Mouse (Mus musculus): ENCODE results near the gene Otulin.

Gene Otulin

GRCm38 (mm10) chr15:27630601-27631383, at the start of gene Otulin:
Gene Otulin (minus strand): TSS chr15:27630693.
- peak; percentile 96 to 97 for DNase-seq (ENCODE audit: low spot score in 2 of 2)

DNA sequence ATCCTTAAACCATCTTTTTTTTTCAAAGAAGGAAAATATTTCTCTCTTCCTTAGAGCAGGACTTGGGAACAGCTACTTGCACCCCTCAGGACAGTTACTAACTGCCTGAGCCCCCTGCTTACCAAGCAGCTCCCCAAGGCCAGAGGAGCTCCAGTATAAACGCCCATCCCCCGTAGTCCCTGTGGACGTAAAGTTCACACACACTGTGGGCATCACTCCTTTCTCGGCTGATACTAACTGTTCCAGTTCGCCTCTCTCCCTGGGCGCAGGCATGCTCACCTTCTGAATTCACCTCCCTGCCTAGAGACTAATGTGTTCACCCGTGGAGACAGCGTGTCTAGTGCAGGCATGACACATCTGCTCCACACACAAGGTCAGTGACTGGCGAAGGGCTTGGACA, 48.0 kb upstream of the Otulin start:
- DNase-seq (ENCODE audit: low spot score in 2 of 2): no peak

- no peak for DNase-seq (ENCODE audit: low spot score in 2 of 2)
These were observed 47.3 kb upstream of the Otulin start for GRCm38 (mm10) chr15:27677801-27678200.

GRCm38 (mm10) chr15:27676211-27676610, 45.7 kb upstream of the Otulin start:
- DNase-seq (ENCODE audit: low spot score in 2 of 2): no peak

- no peak for DNase-seq (ENCODE audit: low spot score in 2 of 2)
These were observed 44.6 kb upstream of the Otulin start for GRCm38 (mm10) chr15:27675122-27675521.

DNA sequence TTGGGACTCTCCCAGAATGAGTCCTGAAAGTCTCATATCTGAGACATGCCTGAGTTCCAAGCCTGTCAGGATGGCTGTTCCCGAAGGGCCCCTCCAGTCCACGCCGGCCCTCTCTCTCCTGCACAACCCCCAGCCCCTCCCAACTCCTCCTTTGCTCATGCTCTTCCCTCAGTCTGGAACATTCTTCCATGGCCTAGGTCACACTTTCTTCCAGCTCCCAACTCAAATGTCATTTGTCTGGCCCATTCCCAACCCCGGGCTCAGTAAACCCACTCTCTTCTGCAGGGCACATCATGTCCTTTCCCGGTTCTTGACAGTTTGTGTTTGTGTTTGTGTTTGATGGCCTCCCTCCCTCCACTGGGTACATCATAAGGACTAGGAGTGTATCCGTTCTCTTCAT, 43.5 kb upstream of the Otulin start:
- DNase-seq (ENCODE audit: low spot score in 2 of 2): no peak

- no peak for DNase-seq (ENCODE audit: low spot score in 2 of 2)
These were observed 42.7 kb upstream of the Otulin start for GRCm38 (mm10) chr15:27673151-27673550.

DNA sequence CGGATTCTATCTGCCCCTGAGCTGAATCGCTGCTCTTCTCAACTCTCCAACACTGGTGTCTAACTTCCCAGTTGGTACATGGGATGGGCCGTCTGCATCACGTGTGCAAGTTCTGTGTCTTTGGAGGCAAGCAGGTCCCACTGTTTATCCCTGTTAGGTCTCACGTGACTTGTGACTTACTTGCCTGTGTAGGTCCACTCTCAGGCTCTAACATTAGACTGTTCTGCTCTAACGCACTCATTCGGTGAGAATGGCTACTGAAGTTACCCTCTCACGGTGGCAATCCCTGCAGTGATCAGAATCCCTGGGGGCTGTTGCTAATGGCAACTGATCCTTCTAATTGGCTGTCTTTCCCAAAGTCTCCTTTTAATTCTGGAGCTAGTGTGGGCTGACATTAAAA, 41.8 kb upstream of the Otulin start:
- no peak for DNase-seq (ENCODE audit: low spot score in 2 of 2)

DNA sequence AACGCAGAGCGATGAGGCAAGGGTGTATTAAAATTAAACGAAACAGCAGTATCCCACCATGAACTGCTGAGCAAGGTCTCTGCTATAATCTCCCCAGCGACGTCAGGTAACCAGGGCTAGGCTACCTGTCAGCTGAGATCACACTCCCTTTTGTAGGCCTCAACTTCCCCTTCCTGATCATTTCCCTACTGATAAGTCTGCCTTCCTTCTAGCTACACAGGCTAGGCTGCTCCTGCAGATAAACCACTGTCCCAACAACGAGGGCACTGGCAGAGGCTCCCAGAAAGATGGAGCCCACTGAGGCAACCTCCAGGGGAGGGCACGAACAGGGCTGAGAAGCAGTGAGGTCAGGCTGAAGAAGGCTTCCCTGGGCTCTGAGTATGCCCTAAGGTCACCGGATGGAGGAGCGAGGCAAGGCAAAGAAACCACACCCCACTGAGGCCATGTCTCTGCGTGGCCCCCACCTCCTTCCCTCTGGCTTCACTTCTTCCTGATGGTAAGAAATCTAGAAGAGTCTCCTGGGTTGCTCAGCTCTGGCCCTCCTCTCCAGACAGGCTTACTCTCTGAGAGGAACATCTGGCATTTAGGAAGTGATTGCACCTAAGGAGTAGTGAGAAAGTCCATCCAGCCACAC, 41.2 kb upstream of the Otulin start:
- DNase-seq (ENCODE audit: low spot score in 2 of 2): no peak

DNA sequence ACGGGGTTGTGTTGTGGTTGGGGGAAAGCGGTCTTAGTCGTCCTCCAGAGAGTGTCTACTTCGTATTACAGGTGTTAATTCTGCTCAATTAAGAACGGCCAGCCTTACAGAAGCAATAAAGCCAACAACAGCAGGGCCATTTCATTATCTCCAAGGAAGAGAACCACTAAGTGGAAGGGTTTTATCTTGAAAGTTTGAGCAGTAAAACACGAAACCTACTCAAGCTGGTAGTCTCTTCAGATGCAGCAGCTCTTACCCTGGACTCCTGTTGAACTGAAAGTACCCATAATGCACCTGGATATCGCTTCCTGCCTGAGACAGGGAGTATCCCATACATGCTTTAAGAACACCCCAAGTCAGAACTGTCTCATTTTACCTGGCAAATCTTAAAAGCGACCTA, 40.2 kb upstream of the Otulin start:
- DNase-seq (ENCODE audit: low spot score in 2 of 2): no peak

DNA sequence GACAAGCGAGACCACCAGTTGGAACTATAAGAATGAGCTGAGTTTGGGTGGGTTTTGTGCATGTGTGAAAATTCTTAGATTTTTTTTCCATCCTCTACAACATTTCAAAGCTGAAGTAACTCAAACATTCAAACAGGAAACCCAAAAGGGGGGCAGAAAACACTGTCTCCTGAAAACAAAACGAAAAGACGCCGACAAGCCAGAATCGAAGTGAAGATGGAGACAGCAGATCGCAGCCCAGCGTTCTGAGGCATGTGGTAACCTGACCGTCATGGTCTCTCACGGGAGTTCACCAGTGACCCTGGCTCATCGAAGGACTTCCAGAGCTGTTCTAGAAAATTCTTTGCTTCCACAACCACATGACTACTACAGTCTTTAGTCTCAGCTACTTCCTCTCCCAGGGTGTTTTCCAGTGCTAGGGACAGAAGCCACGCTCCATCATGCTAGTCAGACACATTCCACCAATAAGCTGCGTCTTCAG, 39.5 kb upstream of the Otulin start:
- DNase-seq (ENCODE audit: low spot score in 2 of 2): no peak

DNA sequence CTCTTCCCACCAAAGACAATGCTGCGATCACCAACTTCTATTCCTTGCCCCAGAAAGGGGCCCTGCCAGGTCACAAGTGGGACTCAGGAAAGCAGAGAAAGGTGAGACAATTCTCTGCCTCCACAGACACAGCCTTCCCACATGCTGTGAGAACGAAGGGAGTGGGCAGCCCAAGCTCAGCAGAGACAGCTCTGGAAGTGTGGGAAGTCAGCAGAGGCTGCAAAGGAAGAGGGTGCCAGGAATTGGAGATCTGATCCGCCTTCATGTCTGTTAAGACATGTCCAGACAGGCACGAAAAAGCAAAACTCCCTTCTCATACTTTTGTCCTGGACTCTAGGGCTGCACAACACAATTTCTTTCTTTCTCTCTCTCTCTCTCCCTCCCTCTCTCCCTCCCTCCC, 38.8 kb upstream of the Otulin start:
- no peak for DNase-seq (ENCODE audit: low spot score in 2 of 2)

- no peak for DNase-seq (ENCODE audit: low spot score in 2 of 2)
These were observed 38.1 kb upstream of the Otulin start for GRCm38 (mm10) chr15:27668557-27668956.

DNA sequence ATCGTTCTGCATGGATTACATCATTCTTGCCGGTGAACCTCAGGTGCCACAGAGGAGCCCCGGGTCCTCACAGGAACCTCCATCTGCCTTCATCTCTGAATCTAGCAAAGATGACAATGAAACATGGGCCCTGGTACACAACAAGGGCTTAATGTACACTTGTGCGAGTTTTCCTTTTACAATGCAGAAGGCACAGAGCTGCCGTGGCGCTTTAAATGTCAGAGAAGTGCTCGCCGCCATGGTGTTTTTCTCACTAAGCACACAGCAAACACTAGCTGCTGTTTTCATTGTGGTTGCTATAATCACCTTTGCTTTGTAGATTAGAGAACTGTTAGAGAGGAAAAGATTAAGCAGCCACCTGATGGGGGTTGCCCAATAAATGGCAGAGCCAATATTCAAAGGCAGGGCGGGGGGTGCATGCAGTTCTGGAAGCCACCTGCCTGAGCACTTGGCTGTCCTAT, 37.5 kb upstream of the Otulin start:
- DNase-seq (ENCODE audit: low spot score in 2 of 2): no peak

GRCm38 (mm10) chr15:27666911-27667539, 36.5 kb upstream of the Otulin start:
- DNase-seq (ENCODE audit: low spot score in 2 of 2): no peak

DNA sequence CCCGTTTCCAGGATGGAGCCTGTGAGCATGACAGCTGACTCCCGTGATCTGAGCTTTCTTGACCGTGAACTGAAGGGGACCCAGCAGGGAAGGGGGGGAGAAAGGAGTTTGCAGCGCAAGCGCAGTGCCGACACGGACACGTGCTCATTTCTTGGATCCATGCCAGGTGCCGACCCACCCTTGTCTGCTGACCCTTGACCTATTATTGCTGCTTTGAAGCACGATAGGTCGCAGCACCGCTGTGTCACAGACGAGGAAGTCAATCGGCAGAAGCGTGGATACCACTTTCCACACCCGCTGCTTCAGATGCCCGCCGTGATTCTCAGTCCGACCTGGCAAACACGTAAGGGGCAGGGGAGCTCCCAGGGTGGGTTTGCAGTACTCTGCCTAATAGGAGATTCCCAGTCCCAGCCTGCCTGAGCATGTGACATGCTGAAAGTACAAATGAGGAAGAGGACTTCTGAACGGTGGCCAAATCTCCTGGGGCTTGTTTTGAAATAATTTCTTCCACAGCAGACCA, 35.0 kb upstream of the Otulin start:
- peak in 1 of 2 experiments; percentile 38 for DNase-seq (ENCODE audit: low spot score in 2 of 2)

DNA sequence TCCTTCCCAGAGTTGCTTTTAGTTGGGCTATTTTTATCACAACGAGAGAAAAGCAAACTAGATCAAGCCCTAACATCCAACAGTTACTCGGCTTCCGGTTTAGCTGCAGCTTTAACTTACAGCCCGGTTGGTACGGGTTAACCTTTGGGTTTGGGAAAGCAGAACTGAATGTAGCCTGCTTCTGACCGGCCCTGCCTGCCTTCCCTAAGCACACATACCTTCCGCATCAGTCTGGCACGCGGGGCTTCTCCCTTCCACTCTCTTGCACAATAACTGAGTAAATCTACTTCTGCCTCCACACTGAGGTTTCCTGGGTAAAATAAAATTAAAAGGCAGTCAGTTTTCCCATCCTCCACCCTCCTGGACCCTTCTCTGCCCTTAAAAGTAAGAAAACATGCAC, 33.6 kb upstream of the Otulin start:
- DNase-seq (ENCODE audit: low spot score in 2 of 2): peak in 1 of 2 experiments; percentile 45

DNA sequence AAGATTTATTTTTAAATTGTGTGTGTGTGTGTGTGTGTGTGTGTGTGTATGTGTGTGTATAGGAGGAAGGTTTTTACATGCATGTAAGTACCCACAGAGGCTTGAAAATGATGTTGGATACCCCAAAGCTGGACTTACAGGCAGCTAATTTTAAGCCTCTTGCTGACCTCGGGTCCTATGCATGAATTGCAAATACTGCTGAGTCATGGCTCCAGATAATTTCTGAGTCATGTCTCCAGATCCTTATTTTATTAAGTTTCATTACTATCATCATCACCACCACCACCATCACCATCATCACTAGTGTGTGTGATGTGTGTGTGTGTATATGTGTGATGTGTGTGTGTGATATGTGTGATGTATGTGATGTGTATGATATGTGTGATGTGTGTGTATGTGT, 32.2 kb upstream of the Otulin start:
- no peak for DNase-seq (ENCODE audit: low spot score in 2 of 2)

- no peak for DNase-seq (ENCODE audit: low spot score in 2 of 2)
These were observed 31.2 kb upstream of the Otulin start for GRCm38 (mm10) chr15:27661696-27662095.

GRCm38 (mm10) chr15:27659592-27660244, 29.2 kb upstream of the Otulin start:
- DNase-seq (ENCODE audit: low spot score in 2 of 2): peak; percentile 60 to 77

DNA sequence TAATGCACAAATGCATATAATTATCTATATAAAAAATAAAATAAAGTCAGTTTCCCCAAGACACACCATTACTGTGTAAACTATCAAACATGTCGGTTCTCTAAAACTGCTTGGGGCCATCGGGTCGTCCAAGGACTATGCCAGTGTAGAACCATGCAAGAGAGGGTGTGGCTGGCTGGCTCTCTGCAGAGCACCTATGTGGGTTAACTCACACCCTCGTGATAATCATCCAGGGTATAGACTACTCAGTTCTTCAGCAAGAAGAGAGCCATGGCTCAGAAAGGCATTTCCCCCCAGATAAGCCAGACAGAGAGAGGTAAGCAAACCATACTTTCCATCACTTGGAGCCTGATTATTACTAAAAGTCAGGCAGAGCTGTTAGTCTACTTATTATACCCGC, 28.6 kb upstream of the Otulin start:
- no peak for DNase-seq (ENCODE audit: low spot score in 2 of 2)

GRCm38 (mm10) chr15:27658356-27658755, 27.9 kb upstream of the Otulin start:
- DNase-seq (ENCODE audit: low spot score in 2 of 2): no peak
